Mouse (Mus musculus) embryo, embryonic 9.5 days (tissue): Measurements from ENCODE around the gene Sec61b.

Source experiments
- DNase-seq: peaks from one replicate; pipeline ENCODE4 v3.0.0-alpha.2; 2017; ENCODE audit errors: extremely low spot score

The Sec61b gene

DNA sequence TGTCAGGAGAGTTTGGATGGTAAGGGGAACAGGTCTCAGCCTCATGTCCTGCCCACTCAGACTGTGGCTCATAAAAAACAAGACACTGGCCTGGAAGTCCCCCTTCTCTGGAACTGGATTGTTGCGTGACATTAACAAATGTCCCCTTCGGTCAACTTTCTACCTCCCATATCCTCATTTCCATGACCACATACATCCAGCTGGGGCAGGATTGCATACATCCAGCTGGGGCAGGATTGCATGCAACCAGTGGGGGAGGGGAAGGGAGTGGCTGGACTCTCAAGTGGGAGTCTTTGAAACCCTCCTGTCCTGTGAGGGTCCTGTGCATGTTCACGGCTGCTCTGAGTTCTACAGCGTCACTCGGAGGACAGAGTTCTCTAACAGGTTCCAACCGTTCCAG, 16.8 kb downstream of the Sec61b start:
- no peak for DNase-seq

DNA sequence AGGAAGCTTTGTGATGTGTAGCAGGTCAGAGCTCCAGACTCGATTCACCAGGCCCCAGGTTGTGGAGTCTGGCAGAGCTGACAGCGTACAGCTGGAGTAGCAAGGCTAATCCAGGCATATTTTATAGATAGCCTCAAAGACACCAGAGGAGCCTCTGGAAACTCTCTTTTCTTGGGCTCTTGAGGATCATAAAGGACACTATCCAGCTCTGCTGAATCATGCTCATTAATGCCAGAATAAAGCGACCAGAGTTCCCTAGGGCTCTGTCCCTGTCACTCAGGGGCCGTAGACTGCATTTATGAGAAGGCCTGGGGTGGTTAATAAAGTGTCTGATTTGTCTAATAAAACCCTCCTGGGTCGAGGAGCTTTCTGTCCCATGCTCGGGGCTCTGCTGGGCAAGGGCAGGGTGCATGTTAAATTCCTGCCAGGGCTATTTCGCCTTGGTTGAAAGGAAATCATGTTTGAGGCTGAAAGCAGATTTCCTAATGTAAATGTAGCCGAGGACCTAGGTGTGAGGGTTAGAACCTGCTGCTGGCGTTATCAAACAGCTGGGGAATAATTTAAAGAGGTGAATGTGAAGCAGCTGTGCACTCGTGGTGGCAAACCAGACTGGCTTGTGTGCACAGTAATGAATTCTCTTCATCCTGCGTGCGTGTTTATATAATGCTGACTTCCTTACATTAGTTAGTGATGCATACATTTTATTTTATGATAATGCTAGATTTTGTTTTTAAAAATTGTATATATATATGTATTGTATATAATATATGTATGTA, 18.0 kb downstream of the Sec61b start:
- no peak for DNase-seq

DNA sequence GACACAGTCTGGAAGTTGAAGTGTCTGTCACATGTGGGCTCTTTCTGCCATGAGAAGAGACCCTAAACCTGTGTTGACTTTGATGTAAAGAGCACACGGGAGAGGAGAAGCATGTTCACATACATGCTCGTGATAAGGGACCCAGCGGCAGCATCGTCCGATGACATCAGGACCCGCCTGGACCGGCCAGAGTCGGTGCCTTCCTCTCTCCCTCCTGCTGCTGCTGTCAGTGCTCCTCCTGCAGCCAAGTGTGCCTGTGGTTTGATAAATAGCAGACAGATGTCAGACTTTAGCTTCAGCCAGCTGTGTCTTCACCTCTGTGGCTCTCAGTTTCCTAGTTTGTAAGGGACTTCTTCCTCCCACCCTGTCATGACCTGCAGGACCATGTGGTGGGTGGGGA, 19.0 kb downstream of the Sec61b start:
- no peak for DNase-seq

DNA sequence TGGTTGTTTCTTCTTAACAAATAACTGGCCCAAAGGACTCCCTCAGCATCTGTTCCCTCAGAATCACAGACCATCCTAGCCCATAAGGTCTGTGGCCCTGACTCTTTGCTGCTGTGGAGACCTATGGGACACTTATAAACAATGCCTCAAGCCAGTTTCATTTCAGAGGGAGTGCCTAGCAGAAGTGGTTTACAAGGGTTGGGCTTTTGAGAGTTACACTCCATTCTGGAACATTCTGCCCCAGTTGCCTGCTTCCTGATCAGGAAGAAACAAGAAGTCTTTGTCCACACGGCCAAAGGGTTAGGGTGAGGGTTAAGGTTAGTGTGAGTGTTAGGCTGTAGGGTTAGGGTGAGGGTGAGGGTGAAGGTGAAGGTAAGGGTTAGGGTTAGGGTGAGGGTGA, 19.7 kb downstream of the Sec61b start:
- no peak for DNase-seq

DNA sequence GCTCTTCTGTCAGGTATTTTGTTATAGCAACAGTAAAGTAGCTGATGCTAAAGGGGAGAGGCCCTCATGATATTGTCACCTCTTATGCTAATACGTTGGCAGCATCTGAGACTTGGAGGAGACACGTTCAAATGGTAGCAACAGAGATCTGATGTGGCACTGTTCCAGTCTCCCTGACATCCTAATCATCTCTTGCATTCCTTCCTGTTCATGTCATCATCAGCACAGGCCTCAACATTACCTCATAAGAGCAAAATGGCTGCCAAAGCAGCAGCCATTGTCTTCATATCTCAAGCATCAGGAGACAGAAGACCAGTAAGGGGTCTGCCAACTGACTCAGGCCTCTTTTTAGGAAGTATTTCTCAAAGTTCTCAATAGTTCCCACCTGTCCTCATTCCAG, 20.2 kb downstream of the Sec61b start:
- DNase-seq, result no peak

DNA sequence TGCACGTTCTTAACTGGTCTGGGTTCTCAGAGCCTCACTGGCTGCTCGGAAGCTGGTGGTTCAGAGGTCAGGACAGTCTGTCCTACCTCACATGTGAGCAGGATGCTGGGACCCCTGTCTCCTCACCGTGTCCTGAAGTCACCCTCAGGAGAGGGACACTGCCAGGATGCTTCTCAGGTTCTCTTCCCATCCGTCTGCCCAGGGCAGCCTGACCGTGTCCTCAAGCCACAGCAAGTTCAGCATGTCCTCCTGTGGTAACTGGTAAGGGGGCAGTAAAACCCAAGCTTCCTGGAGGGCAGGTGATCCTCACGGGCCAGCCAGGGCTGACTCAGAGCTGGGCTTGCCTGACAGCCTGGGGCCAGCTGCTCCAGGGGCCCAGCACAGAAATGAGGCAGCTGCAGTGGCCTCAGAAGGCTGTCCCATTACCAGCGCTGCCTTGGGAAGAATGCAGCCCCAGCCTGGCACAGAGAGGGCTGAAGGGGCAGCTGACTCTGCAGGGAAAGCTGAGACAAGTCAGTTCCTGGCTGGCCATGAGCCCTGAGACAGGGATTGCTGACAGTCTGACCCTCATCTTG, 23.4 kb downstream of the Sec61b start:
- DNase-seq, result no peak

DNA sequence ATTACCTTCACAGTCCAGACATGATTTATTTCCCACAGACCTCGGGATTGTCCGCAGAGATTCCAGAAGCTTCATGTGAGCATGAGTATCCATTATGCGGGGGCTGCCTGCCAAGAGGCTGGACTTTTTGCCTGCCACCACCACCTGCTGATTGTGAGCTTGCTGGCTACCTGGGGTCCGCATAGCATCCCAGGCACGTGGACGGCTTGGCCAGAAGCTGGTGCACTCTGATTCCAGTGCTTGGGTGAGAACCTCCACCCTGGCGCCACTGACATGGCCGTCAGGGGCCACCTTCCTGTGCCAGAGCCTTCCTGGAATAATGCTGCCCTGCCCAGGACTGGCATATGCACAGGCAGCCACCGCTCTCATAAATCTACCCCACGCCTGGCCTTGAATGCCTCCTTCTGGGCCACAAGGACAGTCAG, 24.7 kb downstream of the Sec61b start:
- DNase-seq, result no peak

DNA sequence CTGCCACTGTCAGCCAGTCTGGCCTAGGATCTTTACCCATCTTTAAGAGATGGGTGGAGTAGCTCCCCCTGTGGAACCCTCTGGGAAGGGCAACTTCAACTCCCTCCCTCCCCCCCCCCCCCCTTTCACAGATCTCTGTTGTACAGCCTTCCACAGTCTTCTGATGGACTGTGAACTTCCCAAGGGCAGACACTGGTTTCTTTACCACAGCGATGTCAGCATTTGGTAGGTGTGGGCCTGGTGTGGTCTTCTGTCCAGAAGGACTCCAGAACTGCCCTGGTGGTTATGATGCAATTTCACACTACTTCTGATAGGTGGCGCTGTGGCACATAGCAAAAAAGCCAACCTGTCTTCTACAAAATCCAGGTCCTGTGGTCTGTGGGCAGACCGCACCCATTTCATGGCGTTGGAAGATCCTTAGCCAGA, 28.1 kb downstream of the Sec61b start:
- peak; percentile 67 for DNase-seq

DNA sequence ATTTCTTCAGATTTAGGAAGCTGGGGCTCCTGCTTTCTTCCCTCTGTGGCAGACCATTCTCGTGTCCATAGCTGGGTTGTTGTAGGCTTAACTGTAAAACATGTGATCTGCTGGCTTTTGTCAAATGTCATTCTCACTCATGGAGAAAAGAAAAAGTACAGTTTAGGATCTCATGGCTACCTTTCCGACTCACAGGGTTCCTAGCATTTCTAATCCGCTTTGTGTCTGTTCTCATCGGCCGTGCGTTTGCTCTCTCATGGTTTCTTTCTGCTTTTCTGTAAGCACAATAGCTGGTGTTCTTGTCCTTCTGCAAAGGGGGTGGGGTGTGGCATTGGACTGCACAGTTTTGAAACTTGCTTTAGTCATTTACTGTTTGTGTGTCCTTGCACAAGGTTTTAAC, 28.6 kb downstream of the Sec61b start:
- DNase-seq, result no peak

DNA sequence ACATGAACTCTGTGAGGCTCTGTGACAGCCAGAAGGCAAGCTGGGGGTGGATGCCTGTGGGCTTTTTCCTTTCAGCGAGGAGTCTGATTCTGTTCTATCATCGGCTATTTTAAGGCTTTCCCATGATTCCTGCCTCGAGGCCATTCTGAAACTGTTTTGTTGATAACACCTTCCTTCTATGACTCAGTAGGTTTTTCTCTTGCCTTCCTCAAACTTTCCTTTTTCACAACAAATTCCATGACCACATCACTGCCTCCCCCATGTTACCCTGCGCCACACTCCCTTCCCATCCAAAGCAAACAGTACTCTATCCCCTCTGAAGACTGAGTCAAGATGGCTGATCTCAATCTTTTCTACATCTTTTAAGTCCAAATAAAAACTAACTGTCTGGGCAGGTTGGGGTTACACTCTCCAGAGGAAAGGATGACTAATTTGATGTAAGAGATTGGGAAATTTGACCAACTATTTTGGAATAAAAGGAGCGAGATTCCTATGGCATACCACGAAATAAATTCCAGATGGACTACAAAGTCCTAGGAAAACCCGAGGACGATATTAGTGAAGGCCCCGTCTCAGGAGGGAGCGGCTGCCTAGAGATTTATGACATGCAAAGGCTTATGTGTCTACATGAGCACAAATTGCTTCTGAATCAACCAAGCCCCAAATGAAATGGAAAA, 30.5 kb downstream of the Sec61b start:
- DNase-seq, result no peak

DNA sequence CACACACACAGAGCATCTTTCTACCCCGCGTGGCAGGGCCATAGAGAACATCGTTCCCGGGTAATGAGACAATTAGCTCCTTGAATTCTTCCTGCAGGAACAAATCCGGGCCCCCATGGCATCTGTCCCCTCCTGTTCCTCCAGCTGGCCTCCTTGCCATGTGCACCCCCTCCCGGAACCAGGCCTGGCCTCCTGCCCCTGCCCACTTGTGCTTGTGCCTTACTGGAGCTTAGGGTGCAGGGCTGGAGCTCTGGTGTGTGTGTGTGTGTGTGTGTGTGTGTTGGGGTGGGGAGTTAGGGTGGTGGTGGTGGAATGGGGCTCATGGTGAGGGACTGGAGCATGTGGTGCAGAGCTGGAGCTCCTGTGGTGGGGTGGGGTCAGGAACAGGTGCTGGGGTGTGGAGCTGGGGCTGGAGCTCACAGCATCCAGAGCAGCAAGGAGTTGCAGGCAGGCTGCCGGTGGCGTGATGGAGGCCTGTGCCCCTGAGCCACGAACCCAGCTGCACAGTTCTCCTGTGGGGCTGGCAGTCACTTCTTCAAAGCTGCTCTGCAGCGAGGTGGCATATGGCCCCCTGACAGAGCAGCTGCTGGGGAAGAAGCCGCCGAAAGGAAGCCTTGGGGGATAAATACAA, 44.2 kb downstream of the Sec61b start:
- DNase-seq, result no peak

DNA sequence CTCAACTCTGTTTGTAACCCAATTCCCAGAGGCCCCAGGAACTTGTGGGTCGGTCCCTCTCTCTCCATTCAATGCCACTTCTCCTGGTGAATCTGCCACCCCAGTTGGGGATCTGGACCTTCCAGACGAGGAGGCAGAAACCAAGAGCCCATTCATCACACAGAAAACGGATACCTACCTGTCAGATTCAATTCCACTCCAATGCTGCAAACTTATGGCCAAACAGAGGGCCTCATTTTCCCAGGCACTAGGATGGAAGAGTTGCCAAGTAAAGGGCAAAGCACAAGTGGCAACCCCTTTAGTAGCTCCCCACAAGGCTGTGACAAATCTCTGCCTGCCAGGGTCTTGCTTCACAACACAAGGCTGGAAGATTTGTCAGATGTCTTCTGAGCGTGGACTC, 45.6 kb downstream of the Sec61b start:
- DNase-seq, result no peak

DNA sequence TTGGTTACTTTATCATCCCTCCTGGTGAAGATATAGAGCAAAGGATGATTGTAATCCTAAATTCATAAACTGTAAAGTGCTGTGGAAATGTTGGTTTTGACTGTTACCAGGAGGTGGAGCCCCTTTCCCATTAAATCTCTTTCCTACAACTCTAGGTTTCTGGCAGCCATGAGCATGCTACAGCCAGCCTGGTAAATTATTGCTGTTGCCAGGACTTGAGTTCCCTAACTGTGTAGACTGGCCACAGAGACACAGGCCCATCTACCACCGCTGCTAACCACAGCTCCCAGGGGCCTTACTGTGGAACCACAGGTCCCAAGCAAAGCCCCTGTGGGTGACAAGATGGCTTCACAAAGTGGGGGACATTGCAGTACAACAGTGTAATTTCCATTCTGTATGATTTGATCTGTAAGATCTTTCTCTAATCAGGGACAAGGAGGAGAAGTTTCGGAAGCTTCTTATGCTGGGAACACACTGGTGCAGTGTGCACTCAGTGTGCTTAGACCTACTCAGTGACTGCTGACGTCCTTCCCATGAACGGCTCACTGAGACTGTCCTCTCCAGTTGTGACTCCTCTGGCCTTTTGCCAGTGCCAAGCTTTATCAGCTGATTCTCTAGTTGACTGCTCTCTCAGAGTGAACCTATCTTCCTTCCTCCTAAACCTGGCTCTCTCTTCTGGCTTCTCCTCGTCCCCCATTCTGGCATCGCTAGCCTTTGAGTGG, 47.6 kb downstream of the Sec61b start:
- DNase-seq, result peak; percentile 12

DNA sequence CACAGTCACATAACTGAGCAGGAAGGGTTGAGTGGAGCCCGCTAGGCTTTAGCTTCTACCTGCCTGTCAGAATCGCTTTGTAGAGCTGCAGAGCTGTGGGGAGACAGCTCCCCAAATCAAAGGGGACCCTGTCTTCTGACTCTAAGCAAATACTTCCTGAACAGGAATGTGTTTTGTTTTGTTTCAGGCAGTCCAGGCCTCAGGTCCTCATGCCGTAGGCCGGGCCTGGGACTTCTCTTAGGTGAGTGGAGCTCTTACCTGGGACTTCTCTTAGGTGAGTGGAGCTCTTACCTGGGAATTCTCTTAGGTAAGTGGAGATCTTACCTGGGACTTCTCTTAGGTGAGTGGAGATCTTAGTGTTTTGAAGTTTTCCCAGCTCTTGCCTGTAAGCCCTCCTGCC, 55.4 kb downstream of the Sec61b start:
- no peak for DNase-seq
